Mouse (Mus musculus): ENCODE measurements around the gene Rab3c. TPM values are rescaled to one million over a fixed set of nuclear protein-coding genes. Genes with fewer than 3 reads are reported as not detected.

The Rab3c gene
- polyA plus RNA-seq, 1 experiment from 2014 or later: 206 TPM

DNA sequence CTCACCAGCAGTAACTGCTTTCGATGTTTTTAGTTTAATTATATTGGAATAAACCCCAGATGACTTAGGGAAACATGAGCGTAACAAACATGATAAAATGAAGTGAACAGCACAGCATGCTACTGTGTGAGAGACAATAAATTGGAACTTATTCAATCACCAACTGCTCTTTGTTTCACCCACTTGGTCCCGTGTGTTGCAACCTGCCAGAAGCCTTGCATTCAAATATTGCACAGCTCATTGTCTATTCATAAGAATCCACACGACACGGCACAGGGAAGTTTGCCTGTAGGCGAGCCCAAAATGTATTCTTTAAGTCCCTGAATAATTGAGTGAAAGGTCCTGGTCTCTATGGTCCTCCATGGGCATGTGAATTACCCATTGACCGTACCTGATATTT lies 61.6 kb downstream of the Rab3c start:
- Histone ChIP-seq H3K9ac (ENCODE audit: low read depth, low read length) (no peak overlapping the region), H3K9me3 (ENCODE audit: control insufficient read depth, low read length) (no peaks in the 10 kb centered on the region), H3K4me3 (ENCODE audit: low read length) (no peak overlapping the region), H3K4me1 (ENCODE audit: control insufficient read depth, insufficient read depth, low read depth, low read length) (no peaks in the 10 kb centered on the region), H3K27me3 (replicated peaks; ENCODE audit: control insufficient read depth, insufficient read depth, low read length) (no peaks in the 10 kb centered on the region), H3K4me2 (ENCODE audit: low read length) (no peak overlapping the region), H3K27ac (ENCODE audit: low read depth, low read length) (no peak overlapping the region), H3K36me3 (ENCODE audit: control insufficient read depth, insufficient read depth, low read length) (no peaks in the 10 kb centered on the region)
- 0 out of 2 replicates have a peak, but pooled peaks have one; percentile 34 for ATAC-seq
- WGBS: 30% methylated on average over 7 of the region's 7 CpGs

DNA sequence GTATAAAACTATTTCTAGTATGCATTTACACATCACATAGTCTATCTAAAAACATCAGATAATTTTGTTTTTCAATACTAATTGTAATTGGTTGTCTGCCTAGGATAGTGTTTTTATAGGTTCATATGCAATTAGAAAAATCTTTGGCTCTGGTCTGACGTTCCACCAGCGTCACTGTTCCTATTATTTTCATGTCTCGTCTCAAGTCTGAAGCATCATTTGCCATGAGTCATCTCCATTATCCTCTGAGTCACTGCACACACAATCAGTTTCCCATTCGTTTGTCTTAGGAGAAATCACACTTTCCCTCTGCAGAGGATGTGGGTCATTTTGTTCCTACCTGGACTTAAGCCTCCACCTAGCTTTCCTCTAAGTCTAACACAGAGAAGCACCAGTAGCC lies 62.3 kb downstream of the Rab3c start:
- no peaks in the 10 kb centered on the region for H3K4me1 ChIP-seq (ENCODE audit: control insufficient read depth, insufficient read depth, low read depth, low read length)
- no peak overlapping the region for H3K27ac ChIP-seq (ENCODE audit: low read depth, low read length)
- no peaks in the 10 kb centered on the region for H3K9me3 ChIP-seq (ENCODE audit: control insufficient read depth, low read length)
- H3K4me2 ChIP-seq (ENCODE audit: low read length): no peak overlapping the region
- H3K27me3 ChIP-seq (replicated peaks; ENCODE audit: control insufficient read depth, insufficient read depth, low read length): no peaks in the 10 kb centered on the region
- no peak overlapping the region for H3K9ac ChIP-seq (ENCODE audit: low read depth, low read length)
- WGBS: 49% methylated on average over 4 of the region's 4 CpGs
- no peak for ATAC-seq
- H3K4me3 ChIP-seq (ENCODE audit: low read length): no peak overlapping the region
- no peaks in the 10 kb centered on the region for H3K36me3 ChIP-seq (ENCODE audit: control insufficient read depth, insufficient read depth, low read length)

DNA sequence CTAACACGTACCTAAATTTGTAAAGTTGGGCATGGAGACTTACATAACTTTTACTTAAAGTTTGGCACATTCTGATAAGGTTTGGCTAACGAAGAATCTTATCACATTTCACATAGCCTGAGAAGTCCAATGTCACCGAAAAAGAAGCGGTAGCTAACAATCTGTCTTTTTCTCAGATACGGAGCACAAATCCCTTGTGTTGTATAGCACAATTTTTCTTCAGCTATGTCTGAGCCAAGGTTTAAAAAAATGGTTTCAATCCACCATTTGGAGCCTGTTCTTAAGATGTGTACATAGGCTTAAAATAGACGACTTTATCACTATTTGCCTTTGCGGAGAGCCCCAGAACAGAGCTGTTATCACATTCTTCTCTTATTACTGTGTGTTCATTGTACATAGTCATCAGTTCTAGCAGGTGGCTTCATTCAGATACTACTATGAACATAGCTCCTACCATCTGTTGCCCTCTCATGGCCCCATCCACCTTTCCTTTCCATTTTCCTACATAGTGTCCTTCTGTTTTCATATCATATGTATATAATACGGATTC lies 69.2 kb downstream of the Rab3c start:
- H3K4me1 ChIP-seq (ENCODE audit: control insufficient read depth, insufficient read depth, low read depth, low read length): no peaks in the 10 kb centered on the region
- no peak overlapping the region for H3K4me2 ChIP-seq (ENCODE audit: low read length)
- H3K27me3 ChIP-seq (replicated peaks; ENCODE audit: control insufficient read depth, insufficient read depth, low read length): no peaks in the 10 kb centered on the region
- no peaks in the 10 kb centered on the region for H3K9me3 ChIP-seq (ENCODE audit: control insufficient read depth, low read length)
- WGBS: 90% methylated on average over 8 of the region's 8 CpGs
- ATAC-seq: no peak
- H3K9ac ChIP-seq (ENCODE audit: low read depth, low read length): no peak overlapping the region
- H3K27ac ChIP-seq (ENCODE audit: low read depth, low read length): no peak overlapping the region
- no peaks in the 10 kb centered on the region for H3K36me3 ChIP-seq (ENCODE audit: control insufficient read depth, insufficient read depth, low read length)
- no peak overlapping the region for H3K4me3 ChIP-seq (ENCODE audit: low read length)

DNA sequence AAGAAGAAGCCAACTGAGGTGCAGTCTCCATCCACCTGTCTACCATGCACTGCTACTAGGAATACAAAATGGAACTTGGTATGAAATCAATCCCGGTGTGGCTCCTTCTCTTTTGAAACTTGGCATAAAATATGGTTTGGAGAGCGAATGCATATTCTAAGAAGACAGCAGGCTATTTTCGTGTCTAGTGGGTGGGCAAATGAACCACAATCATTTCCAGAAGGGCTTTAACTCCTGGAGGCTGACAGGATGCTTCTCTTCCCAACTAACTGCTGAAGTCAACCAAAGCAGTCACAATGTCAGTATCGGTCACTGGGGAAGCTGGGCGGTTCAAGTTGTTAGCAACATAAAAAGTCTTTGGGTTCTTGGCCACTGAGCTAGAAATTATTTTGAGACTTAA lies 81.9 kb downstream of the Rab3c start:
- Histone ChIP-seq H3K27ac (ENCODE audit: low read depth, low read length) (no peak overlapping the region), H3K27me3 (replicated peaks; ENCODE audit: control insufficient read depth, insufficient read depth, low read length) (no peaks in the 10 kb centered on the region), H3K4me3 (ENCODE audit: low read length) (no peak overlapping the region), H3K36me3 (ENCODE audit: control insufficient read depth, insufficient read depth, low read length) (no peaks in the 10 kb centered on the region), H3K4me1 (ENCODE audit: control insufficient read depth, insufficient read depth, low read depth, low read length) (no peaks in the 10 kb centered on the region), H3K4me2 (ENCODE audit: low read length) (no peak overlapping the region), H3K9ac (ENCODE audit: low read depth, low read length) (no peak overlapping the region), H3K9me3 (ENCODE audit: control insufficient read depth, low read length) (no peaks in the 10 kb centered on the region)
- no peak for ATAC-seq
- 90% methylated on average over 5 of the region's 5 CpGs for WGBS

DNA sequence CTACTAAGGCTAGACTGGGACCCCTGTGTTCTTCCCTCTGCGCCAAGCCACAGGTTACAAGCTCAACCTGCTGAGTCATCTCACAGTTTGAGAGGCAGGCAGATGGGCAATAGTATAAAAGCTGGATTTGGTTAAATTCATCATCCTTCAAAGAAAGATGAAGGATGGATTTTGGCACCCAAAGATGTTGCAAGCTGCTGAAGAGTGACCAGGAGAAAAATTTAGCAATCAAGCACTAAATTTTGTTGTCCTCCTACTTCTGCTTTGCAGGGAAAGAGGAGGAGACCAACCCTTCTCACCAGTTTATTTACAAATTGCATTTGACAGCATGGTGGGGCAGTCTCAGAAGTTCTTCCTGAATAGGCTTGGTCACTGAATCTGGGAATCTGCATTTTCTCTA lies 90.8 kb downstream of the Rab3c start:
- H3K9me3 ChIP-seq (ENCODE audit: control insufficient read depth, low read length): no peaks in the 10 kb centered on the region
- no peak overlapping the region for H3K4me3 ChIP-seq (ENCODE audit: low read length)
- 35% methylated on average over 1 of the region's 1 CpGs for WGBS
- ATAC-seq: no peak
- no peak overlapping the region for H3K27ac ChIP-seq (ENCODE audit: low read depth, low read length)
- H3K4me1 ChIP-seq (ENCODE audit: control insufficient read depth, insufficient read depth, low read depth, low read length): no peaks in the 10 kb centered on the region; the same call in 1 of the 2 replicates
- H3K27me3 ChIP-seq (replicated peaks; ENCODE audit: control insufficient read depth, insufficient read depth, low read length): no peaks in the 10 kb centered on the region
- H3K4me2 ChIP-seq (ENCODE audit: low read length): no peak overlapping the region
- H3K36me3 ChIP-seq (ENCODE audit: control insufficient read depth, insufficient read depth, low read length): no peaks in the 10 kb centered on the region
- H3K9ac ChIP-seq (ENCODE audit: low read depth, low read length): no peak overlapping the region

DNA sequence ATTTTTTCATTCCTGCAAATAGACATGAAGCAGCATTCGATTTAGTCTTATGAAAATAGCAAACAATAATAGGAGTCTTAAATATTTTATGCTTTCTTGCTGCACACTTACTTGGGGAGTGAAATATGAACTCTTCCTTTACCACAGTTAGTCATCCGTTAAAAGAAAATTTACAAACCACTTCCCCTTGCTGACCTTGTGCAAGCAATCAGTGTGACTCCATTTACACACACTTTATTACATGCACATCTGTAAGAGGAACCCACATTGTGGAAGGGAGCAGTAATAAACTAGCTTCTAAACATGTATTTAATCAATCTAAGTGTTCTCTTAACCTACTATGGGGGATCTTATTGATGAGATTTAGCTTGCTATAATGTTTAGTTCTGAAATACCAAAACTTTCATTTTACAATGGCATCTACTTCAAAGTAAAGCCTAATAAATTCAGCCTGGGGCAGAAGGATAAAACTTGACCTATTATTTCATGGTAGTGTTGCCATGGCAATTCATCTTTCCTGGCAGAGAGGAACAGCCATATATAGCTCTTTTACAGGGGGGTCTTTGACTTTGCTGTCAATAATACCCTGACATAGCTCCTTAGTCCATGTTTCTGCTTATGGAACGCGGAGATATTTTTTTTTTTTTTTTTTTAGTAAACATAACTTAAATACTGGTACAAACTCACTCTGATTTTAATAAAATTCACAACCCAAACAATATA lies 95.7 kb downstream of the Rab3c start:
- H3K4me2 ChIP-seq (ENCODE audit: low read length): no peak overlapping the region
- no peak overlapping the region for H3K27ac ChIP-seq (ENCODE audit: low read depth, low read length)
- H3K9me3 ChIP-seq (ENCODE audit: control insufficient read depth, low read length): no peaks in the 10 kb centered on the region
- H3K4me3 ChIP-seq (ENCODE audit: low read length): no peak overlapping the region
- H3K36me3 ChIP-seq (ENCODE audit: control insufficient read depth, insufficient read depth, low read length): no peaks in the 10 kb centered on the region
- no peaks in the 10 kb centered on the region for H3K27me3 ChIP-seq (replicated peaks; ENCODE audit: control insufficient read depth, insufficient read depth, low read length)
- 70% methylated on average over 4 of the region's 4 CpGs for WGBS
- no peak; the same call in 1 of the 2 replicates for ATAC-seq
- H3K9ac ChIP-seq (ENCODE audit: low read depth, low read length): no peak overlapping the region
- no peaks in the 10 kb centered on the region; the same call in 1 of the 2 replicates for H3K4me1 ChIP-seq (ENCODE audit: control insufficient read depth, insufficient read depth, low read depth, low read length)

DNA sequence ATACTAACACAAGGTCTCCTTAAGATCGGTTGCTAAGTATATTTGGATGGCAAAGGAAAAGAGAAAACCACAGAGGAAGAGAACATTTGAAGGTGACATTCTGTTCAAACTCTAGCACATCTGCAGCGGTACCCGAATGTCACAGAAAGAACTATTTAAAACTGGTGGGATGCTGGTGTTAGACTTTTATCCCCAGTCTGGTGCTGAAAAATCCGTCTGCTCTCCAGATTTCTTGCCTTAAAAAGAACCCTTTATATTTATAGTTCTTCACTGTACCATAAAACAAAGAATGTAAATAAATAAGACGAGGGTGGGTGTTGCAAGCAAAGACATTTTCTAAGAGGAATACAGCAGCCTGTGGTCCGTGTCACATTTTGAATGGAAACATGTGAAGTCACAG lies 105.1 kb downstream of the Rab3c start:
- no peak overlapping the region for H3K4me3 ChIP-seq (ENCODE audit: low read length)
- H3K27me3 ChIP-seq (replicated peaks; ENCODE audit: control insufficient read depth, insufficient read depth, low read length): no peaks in the 10 kb centered on the region
- no peak overlapping the region for H3K9ac ChIP-seq (ENCODE audit: low read depth, low read length)
- H3K9me3 ChIP-seq (ENCODE audit: control insufficient read depth, low read length): no peaks in the 10 kb centered on the region
- H3K36me3 ChIP-seq (ENCODE audit: control insufficient read depth, insufficient read depth, low read length): no peaks in the 10 kb centered on the region; the same call in 1 of the 2 replicates
- no peak overlapping the region for H3K27ac ChIP-seq (ENCODE audit: low read depth, low read length)
- H3K4me1 ChIP-seq (ENCODE audit: control insufficient read depth, insufficient read depth, low read depth, low read length): peaks cover 1% of the 10 kb centered on the region
- H3K4me2 ChIP-seq (ENCODE audit: low read length): no peak overlapping the region
- WGBS: 82% methylated on average over 6 of the region's 6 CpGs
- ATAC-seq: no peak

DNA sequence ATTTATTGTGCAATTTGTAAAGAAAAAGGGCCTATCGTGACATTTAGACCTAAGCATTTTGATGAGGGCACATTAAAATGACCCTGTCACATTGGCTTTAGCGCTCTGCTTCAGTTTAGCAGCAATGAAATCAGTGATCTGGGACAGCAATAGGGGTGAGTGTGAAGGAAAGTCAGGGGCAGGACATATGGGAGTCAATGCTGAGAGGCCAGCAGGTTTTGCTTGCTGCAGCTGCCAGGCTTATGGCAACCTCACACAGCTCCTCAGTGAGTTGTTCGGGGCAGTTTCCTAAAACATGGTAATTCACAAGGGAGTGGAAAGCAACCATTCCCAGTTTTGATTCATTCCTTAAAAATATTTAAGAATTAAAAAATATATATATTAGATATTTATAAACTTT lies 111.1 kb downstream of the Rab3c start:
- H3K4me2 ChIP-seq (ENCODE audit: low read length): no peak overlapping the region
- no peaks in the 10 kb centered on the region for H3K36me3 ChIP-seq (ENCODE audit: control insufficient read depth, insufficient read depth, low read length)
- H3K9me3 ChIP-seq (ENCODE audit: control insufficient read depth, low read length): no peaks in the 10 kb centered on the region
- no peak overlapping the region for H3K27ac ChIP-seq (ENCODE audit: low read depth, low read length)
- no peak for ATAC-seq
- H3K27me3 ChIP-seq (replicated peaks; ENCODE audit: control insufficient read depth, insufficient read depth, low read length): no peaks in the 10 kb centered on the region
- 43% methylated on average over 3 of the region's 3 CpGs for WGBS
- no peak overlapping the region for H3K9ac ChIP-seq (ENCODE audit: low read depth, low read length)
- H3K4me3 ChIP-seq (ENCODE audit: low read length): no peak overlapping the region
- H3K4me1 ChIP-seq (ENCODE audit: control insufficient read depth, insufficient read depth, low read depth, low read length): peaks cover 12% of the 10 kb centered on the region

DNA sequence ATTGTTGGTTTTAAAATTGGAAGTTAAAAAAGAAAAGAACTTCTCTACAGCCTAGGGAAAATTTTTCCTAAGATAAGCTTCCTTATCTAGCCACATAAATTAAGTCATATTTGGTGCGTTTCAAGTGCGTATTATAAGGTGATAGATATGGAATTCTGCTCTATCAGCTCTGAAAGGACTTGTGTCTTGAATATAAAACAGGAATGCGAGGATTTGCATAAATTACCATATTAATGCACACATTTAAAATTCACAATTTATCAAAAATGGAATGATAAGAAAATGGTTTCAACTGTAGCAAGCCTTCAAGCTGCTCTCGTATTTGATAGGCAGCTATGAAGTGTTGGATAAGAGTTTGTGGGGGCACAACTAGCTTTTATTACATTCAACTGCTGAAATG lies 111.6 kb downstream of the Rab3c start:
- peaks cover 12% of the 10 kb centered on the region for H3K4me1 ChIP-seq (ENCODE audit: control insufficient read depth, insufficient read depth, low read depth, low read length)
- H3K4me2 ChIP-seq (ENCODE audit: low read length): no peak overlapping the region
- no peak overlapping the region for H3K9ac ChIP-seq (ENCODE audit: low read depth, low read length)
- H3K4me3 ChIP-seq (ENCODE audit: low read length): no peak overlapping the region
- no peak for ATAC-seq
- 38% methylated on average over 4 of the region's 4 CpGs for WGBS
- H3K36me3 ChIP-seq (ENCODE audit: control insufficient read depth, insufficient read depth, low read length): no peaks in the 10 kb centered on the region
- H3K9me3 ChIP-seq (ENCODE audit: control insufficient read depth, low read length): no peaks in the 10 kb centered on the region
- H3K27ac ChIP-seq (ENCODE audit: low read depth, low read length): no peak overlapping the region
- no peaks in the 10 kb centered on the region for H3K27me3 ChIP-seq (replicated peaks; ENCODE audit: control insufficient read depth, insufficient read depth, low read length)
